Mouse (Mus musculus) layer of hippocampus, adult 8-10 months (tissue): Measurements from ENCODE around the gene Nrip2. TPM values are rescaled to one million over a fixed set of nuclear protein-coding genes. Genes with fewer than 3 reads are reported as not detected.
"Not testable (repeated sequence)": the region's sequence is repeated elsewhere in the genome, so short reads cannot be mapped to it uniquely, and the experiment has no call there.

Experiments
- DNase-seq, 2 experiments: peaks; one replicate each; pipeline ENCODE4 v3.0.0; 2022; ENCODE audit warnings: low spot score in 2 of 2
- total RNA-seq, 4 experiments: library from RNA; stranded (reverse); gene quantifications; 2 replicates each; pipeline ENCODE4 v1.2.4; 2022

Nrip2 gene
- total RNA-seq: 10 to 100 TPM; 16.0 to 19.6 (median 17.5) TPM

DNA sequence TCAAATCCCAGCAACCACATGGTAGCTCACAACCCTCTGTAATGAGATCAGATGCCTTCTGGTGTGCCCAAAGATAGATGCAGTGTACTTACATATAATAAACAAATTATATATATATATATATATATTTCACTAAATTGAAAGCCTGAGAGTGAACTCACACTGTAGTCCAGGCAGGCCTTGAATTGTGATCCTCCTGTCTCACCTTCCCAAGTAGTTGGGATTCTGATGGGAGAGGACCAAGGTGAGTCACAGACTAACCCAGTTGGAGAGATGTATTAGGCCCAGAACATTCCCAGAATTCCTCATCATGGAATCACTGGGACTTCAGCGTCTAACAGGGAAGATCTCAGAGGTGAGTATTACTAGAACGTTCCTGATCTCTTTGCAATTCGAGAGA lies at the start of gene Nrip2:
Nrip2 (plus strand) TSS at position 301 of the 400 bp plus-strand sequence.
- DNase-seq: no peak

DNA sequence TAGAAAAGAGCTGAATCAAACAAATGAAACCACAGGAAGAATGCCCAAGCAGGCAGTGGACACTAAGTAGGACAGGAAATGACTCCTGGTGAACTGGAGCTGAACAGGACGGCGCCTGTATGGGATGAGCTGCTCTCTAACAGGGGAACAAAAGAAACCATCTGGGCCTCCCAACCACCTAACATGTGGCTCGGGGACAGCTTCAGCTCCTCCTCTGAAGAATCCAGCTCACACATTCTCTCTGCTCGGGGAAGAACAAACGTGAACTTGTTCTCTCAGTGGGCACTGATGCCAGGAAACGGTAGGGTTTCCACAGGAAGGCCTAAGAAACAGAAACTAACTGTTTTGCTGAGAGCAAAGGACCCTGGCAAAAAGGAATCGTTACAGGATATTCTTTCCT lies 49.4 kb upstream of the Nrip2 start:
- peak; percentile 52 to 58 for DNase-seq

GRCm38 (mm10) chr6:128354140-128354539 lies 45.0 kb upstream of the Nrip2 start:
- no peak for DNase-seq

DNA sequence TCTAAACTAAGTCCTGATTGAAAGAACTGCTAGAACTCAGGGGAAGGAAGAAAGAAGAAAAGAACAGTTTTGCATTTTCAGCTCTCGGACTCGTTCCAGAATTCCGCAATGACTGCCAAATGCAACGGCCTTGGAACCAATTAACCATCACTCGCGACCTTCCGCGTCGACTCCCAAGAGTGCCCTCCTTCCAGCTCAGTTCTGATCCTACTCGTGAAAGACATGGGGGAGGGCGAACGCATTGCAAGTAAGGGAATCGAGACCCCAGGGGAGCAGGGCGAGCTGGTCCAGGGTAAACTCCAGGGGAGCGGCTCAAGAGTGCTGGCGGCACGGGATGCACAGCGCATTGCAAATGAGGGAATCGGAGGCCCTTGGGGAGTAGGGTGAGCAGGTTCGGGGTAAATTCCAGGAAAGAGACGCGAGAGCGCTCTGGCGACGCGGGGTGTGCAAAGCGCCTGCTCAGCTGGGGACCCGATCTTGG lies 43.9 kb upstream of the Nrip2 start:
- peak; percentile 37 to 59 for DNase-seq

DNA sequence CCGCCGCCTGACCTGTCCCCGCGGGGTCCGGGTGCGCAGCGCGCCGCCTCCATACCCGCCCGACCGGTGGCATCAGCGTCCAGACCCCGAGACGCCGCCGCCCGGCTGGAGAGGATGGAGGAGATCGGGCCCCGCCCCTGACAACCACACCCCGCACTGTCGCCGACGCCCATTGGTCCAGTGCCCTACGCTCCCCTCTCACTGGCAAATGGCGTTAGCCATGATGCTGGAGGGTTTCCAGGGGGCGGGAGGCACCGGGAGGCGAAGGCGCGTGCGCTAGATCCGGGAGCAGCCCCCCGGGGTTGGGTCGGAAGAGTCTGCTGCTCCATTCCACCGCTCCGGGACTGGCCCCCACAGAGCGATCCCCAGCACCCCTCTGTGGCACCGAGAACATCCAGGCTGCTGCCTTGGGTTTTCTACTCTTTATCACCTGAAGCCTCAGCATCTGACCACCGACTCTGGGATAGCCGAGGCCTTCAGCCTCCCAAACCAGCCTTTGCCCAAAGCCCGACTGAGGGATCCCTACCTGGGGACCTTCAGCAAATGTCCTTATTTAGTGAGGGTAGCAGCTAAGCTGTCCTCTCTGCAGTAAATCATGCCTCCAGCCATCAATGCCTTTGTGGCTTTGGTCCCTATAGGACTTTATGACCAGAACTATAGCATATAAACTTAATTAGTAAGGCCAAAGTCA lies 43.2 kb upstream of the Nrip2 start, which contains the start of gene Tulp3:
Tulp3 (minus strand) TSS at position 126 of the 691 bp plus-strand sequence.
- peak; percentile 96 for DNase-seq

- DNase-seq: peak in 1 of 2 experiments; percentile 78
Observed at GRCm38 (mm10) chr6:128358999-128359398, 40.1 kb upstream of the Nrip2 start.

GRCm38 (mm10) chr6:128361901-128362300 lies 37.2 kb upstream of the Nrip2 start:
- no peak for DNase-seq

DNA sequence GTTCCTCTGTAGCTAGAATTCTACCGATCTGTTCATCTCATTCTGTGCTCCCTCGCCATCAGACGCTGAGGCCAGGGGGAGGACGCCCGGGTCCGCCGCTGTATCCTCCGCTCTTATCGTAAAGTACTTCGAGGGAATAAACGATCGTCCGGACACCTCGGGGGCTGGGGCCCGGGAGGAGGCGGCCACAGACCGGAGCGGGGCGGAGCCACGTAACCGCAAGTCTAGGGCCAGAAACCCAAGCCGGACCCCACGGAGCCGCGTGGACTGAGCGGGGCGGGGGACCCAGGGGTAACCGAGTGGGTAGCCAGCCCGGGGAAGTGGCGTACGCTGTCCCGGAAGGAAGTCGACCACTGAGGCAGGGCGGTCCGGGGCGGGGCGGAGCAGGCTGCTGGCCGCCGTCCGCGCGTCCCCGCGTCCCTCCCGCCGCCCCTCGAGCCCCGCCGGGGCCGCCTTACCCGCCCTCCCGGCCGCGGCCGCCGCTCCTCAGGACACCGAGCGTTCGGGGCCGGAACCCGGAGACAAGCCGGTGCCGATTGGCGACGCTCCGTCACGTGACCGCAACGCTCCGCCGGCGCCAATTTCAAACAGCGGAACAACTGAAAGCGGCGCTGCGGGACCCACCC lies 36.6 kb upstream of the Nrip2 start, which contains the start of the genes Rhno1 and Foxm1:
Rhno1 (minus strand) TSS at position 531 of the 626 bp plus-strand sequence.
Foxm1 (plus strand) TSS at position 587 of the 626 bp plus-strand sequence.
- peak; percentile 61 to 73 for DNase-seq

DNA sequence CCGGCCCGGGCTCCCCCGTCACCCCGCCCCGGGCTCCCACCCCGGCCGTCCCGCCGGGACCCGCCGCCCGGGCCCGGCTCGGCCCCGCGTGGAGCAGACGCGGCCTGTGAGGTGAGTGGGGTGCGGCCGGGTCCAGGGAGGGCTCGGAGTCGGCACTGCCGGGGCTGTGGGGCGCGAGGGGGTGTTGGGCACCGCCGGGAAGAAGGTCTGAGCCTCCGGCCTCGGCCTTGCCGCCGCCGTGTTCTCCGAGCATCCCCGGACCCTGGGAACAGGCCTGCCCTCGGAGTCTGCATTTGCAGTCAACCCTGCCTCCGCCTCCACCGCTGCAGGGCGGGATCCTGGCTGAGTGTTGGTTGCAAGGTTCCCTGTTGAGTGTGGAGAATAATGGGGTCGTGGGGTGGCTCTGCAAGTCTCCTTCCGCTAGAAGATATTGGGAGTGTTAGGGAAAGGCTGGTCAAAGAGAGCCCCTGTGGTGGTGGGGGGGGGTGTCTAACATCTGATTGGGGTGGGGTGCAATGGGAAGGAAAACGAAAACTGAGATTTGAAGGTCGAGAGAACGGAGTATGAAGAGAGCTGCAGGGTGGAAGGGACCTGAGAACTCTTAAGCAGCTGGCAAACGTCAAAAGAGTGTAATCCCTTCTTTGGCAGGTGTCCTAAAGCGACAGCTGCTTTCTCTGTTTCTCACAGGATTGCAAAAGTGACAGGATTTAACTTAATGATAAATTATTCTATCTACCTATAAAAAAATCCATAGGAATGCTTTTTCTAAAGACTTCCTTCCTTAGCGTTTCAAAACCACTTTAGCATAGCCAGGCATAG lies 35.9 kb upstream of the Nrip2 start:
- no peak for DNase-seq

GRCm38 (mm10) chr6:128364721-128365120 lies 34.4 kb upstream of the Nrip2 start:
- no peak for DNase-seq

DNA sequence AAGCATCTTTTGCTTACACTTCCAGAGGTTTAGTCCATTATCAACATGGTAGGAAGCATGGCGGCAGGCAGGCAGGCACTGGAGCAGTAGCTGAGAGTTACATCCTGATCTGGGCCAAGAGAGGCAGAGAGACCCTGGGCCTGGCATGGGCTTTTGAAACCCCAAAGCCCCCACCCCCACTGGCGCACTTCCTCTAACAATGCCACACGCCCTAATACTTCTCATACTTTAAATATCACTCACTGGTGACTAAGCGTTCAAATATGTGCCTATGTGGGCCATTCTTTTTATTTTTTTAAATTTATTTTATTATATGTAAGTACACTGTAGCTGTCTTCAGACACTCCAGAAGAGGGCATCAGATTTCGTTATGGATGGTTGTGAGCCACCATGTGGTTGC lies 32.6 kb upstream of the Nrip2 start:
- no peak for DNase-seq

DNA sequence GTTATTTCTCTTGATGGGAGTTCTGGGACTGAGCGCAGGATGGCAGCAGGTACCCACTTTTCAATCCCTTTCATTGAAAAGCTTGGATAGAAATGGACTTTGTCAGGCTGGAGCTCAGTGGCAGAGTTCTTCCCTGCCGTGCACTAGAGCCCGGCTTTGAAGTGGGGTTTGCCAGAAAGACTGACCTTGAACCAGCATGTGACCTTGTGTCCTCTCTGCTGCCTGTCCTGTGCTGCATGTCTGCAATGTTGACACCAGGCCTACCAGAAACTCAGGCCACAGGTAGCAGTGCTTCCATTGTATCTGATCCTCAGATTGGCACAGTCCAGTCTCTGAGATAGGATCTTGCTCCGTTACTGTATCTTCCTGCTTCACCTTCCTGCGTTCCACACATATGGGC lies 29.1 kb upstream of the Nrip2 start:
- no peak for DNase-seq

GRCm38 (mm10) chr6:128375192-128375591 lies 23.9 kb upstream of the Nrip2 start, which contains the start of the genes Tex52 and Gm44596:
Gene Tex52, plus strand, starts transcription at chr6:128375456.
Gene Gm44596, plus strand, starts transcription at chr6:128375503.
- DNase-seq: peak; percentile 43 to 57

DNA sequence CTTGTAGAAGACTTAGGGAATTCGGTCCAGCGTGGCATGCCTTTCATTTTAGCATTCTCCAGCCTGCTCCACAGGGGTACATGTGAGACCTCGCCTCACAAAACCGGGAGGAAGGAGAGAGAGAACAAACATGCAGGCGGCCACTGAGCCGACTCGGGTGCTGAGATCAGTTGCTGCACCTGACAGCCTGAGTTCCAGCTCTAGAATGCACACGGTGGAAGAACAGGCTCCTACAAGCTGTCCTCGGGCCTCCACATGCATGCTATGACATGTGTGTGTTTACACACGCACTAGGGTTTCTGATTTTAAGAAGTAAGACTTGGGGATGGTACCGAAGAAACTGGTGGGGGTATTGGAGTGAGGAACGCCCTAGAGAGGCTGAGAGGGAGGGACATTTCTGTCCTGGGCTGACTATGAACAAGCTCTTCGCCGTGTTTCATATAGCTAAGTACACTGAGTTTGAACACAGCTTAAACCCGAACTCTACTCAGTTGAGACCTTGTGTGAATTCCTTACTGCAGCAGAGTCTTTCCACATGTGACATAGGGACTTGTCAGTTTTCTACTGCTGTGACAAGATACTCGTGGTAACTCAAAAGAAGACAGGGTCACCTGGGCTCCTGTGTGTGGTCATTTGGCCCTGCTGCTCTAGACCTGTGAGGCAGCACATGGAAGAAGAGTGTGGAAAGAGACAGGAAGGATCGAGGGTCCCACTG lies 22.6 kb upstream of the Nrip2 start:
- no peak for DNase-seq

DNA sequence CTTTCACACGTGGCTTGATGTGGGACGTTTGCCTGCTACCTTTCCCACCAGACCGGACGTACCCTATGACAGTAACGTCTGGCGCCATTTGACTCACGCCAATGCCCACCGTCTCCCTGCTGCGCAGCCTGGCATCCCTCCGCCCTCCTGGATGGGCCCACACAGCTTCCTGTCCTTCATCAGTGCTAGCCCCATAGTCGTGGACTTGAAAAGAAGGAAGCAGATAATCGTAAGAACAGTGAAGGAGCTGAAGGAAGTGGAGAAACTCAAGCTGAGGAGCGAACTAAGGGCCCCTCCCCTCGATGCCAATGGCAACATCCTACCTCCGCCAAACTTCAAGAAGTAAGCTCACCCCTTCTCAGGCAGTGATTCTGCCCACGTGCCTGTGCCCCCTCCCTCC lies 19.5 kb upstream of the Nrip2 start:
- DNase-seq: no peak

DNA sequence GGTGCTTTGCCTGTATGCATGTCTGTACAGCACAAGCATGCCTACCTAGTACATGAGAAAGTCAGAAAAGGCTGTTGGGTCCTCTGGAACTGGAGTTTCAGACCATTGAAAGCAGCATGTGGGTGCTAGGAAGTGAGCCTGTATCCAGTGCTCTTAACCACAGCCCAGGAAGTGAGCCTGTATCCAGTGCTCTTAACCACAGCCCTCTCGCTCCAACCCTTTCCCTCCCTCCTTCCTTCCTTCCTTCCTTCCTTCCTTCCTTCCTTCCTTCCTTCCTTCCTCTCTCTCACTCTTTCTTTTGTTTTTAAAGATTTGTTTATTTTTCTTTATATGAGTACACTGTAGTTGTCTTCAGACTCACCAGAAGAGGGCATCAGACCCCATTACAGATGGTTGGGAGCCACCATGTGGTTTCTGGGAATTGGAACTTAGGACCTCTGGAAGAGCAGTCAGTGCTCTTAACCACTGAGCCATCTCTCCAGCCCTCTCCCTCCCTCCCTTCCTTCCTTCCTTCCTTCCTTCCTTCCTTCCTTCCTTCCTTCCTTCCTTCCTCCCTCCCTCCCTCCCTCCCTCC lies 18.4 kb upstream of the Nrip2 start:
- not testable (repeated sequence) for DNase-seq

- no peak for DNase-seq
Observed at GRCm38 (mm10) chr6:128381254-128381653, 17.8 kb upstream of the Nrip2 start.

GRCm38 (mm10) chr6:128383752-128384151 lies 15.3 kb upstream of the Nrip2 start:
- no peak for DNase-seq

DNA sequence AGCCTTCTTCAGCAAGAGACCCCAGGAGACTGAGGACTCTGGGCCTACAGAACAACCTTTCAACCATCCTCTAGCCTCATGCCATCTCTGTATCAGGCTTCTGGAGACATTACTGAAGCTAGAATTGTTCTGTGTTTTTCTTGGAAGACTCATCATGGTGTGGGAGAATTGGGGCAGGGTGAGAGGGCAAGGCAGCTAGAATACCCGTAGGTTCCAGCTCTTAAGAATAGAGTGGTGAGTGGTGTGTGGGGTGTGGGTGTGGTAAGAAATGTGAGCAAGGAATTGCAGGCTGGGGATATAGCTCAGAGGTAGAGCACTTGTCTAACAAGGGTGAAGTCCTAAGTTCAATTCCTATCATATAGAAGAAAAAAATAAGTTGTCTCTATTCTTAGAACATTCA lies 14.1 kb upstream of the Nrip2 start:
- DNase-seq: no peak

- no peak for DNase-seq
Observed at GRCm38 (mm10) chr6:128389185-128389584, 9.9 kb upstream of the Nrip2 start.

- DNase-seq: no peak
Observed at GRCm38 (mm10) chr6:128390683-128391082, 8.4 kb upstream of the Nrip2 start.
